Mouse (Mus musculus) heart, adult 18-20 months (tissue): ENCODE measurements around the gene Tacc2. TPM values are rescaled to one million over a fixed set of nuclear protein-coding genes. Genes with fewer than 3 reads are reported as not detected.

Source experiments
- DNase-seq, 2 experiments: peaks; one replicate each; pipeline ENCODE4 v3.0.0; 2021 to 2022; ENCODE audit warnings: mixed read lengths in 1 of 2
- total RNA-seq, 2 experiments: library from RNA; stranded (reverse); gene quantifications; 2 replicates each; pipeline ENCODE4 v1.2.3; 2021

Tacc2 gene
- total RNA-seq, 2 experiments from 2014 or later = 317 to 395 TPM

DNA sequence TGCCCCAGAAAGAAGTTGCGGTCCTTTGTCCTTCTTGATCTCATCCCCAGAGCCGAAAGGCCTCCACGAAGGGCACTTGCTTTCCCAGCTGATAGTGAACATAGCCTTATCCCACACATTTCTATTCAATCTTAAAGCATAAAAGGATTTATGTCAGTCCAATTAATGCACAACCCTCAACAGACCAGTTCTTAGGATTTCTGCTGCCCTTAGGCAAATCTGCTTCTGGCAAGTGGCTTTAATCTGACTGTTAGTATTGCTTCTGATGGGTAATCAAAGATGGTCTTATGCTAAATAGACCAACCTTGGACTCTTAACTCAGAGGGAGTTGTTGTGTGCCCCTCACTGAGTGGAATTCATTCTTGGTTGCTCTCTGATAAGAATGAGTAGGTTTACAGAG lies 40.4 kb downstream of the Tacc2 start:
- DNase-seq = no peak

DNA sequence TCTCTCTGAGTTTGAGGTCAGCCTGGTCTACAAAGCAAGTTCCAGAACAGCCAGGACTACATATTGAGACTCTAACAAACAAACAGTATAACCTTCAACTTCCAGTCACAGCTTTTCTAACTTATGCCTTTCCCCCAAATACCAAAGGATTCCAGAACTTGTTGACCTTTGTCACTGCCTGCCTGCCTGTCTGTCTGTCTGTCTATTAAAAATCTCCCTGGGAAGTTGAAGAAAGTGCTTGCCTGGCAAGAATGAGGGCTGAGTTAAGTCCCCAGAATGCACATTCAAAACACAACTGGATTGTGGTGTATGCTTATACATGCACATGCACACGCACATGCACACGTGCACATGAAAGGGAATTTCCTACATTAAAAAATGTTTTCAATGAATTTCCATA lies 43.8 kb downstream of the Tacc2 start:
- DNase-seq = no peak

DNA sequence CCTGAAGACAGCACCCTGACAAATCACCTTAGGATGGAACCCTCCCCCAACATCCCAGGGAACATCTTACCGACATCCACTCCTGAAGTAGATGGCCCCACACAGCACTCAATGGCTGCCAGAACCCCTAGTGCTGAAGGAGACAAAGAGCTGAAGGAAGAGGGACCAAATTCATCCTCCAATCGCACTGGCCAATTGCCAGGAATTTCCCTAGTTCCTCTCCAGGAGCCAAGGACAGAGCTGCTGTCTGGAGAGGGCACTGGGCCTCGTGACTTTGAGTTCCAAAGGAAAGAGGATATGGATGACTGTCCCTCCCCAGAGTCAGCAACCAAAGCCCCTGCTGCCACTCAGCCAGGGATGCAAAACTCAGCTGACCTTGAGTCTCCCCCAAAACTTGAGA lies 44.7 kb downstream of the Tacc2 start:
- peak; percentile 50 to 62 for DNase-seq

DNA sequence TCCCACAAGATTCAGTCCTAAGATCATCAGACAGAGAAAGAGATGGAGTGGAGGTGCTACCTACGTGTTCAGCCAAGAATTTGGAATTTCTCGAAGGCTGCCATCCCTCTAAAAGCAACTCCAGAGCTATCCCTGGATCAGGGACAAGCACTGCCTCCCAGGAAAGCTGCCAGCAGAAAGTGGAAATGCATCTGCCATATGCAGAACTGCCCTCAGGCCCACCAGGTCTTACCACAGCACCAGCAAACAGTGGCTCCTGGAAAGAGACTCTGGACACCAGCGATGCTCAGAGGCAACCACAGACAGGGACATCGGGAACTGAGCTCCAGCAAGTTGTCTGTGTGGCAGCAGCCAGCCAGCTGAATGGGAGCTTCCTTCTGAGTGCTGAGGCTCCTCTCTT lies 45.1 kb downstream of the Tacc2 start:
- DNase-seq = no peak

DNA sequence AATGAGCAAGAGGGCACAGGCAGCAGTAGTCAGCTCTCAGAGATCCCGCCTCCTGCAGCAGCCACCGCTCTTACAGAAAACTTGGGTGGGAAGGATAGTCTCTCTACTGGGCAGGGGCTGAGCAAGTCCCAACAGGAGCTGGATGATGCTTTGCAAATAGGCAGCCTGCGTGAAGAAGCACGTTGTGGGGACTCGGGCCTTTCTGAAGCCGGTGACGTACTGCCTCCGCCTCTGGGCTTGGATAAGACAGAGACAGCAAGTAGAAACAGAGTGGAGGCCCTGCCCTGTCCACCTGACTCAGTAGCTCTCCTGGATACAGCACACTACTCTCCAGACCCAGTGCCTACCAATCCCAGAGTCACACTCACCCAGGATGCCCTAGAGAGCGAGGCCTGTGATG lies 47.1 kb downstream of the Tacc2 start:
- DNase-seq = no peak

DNA sequence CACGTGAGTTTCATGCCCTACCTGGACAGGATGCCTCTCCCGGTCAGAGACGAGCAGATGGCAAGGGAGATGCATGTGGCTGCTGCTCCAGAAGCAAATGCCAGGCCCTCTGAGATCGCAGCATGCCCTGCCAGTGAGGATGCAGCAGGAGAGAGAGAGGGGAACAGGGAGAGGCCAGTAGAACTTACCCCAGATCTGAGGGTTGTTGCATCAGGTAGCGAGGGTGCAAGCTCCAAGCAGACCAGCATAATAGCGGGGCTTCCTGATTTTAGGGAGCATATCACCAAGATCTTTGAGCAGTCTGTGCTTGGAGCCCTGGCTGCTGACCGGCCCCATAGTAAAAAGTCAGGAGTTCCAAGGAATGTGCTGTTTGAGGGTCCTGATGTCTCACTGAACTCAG lies 48.1 kb downstream of the Tacc2 start:
- DNase-seq = no peak

DNA sequence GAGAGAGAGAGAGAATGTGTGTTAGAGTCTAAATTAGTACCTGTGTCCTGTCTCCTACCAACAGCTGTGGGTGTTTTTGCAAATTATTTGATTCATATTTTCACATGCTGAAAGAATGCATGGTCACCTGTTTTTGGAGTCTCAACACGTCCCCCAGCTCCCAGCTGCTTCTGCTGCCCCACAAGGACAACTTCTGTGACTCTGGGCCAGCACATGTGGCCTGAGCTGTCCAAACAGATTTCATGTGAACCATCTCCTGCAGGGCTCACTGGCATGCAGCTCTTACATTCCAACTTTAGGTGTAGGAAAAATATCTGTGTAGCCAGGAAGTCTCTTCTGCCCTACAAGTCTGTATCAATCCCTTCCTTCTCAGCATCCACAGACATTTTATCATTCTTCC lies 51.4 kb downstream of the Tacc2 start:
- no peak for DNase-seq

DNA sequence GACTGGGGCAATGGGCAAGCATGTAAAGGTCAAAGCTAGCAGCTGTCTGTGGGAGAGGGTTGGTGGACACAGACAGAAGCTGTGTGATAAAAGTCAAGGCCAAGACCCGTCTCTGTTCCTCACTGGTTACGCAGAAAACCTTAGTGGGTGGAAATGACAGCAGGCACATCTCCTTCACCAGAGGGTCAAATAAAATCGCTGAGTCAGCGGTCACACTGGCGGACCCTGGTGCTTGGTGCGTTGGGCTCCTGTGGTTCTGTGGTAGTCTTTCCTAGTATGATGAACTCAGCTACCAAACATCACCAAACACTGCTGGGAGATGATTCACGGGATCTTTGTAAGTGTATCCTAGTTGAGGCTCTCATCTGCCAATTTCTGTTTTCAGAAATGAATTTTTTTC lies 52.8 kb downstream of the Tacc2 start:
- no peak for DNase-seq

DNA sequence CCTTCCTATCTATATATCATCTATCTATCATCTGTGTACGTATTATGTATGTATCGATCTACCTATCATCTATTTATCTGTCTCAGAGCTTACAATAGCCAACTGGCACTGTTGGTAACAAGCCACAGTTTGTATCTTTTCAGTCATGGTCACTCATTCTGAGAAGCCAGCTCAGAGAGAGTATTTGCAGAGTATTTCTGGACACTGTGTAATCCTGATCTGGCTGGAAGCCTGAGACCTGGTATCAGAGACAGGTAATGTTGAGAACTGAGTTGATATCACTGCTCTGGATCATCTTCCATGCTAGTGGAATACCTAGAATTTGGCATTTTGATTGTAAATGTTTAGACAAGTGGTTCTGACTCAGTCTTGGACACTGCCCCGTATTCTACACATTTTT lies 53.7 kb downstream of the Tacc2 start:
- no peak for DNase-seq

DNA sequence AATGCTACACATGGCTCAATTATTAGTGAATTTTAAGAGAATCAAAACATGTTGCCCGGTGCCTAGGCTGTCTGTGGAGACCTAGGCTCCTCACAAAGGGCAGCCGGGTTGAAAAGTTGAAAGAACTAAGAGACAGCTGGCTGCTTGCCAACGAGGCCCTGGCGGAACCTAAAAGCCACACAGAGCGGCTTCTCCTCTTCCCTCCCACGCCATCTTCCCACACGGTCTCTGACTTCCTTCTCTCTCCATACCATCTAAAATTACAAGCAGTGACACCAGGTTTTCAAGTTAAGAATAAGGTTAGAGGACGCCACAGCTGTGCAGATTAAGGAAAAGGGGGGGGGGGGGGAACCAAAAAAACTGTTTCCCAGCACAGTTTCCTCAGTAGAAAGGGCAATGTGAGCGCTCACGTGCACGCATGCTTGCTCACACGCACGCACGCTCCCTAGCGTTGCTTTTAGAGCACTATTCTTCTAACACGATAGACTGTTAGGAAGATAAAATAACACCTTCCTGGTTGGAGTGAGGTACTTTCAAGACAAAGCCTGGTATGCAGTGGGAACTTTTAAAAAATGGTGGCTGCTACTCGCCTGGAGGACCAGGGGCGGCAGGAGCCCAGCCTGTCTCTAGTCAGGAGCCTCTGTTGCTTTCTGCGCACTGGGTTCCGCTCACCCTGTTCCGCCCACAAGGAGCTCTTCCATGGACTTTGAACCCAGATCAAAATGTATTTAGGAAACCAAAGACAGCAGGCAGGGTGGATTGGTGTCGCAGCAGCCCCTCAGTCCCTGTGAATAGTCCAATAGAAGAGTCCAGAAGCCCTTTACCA lies 54.5 kb downstream of the Tacc2 start:
- peak; percentile 58 to 63 for DNase-seq

DNA sequence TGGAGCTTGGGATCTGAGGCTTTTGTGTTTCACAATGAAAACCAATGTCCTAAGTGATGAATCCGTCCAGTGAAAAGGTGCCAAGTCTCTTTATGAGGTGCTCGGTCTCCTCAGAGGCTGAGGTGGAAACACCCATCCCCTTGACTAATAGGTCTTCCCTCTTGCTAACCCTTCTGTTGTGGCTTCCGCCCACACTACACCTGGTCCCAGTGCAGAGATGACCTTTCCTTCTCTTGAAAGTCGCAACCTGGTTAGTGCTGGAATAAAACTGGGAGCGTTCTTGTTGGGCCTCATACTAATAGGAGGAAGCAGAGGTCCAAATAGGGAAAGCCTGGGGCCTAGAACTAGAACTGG lies 55.1 kb downstream of the Tacc2 start:
- no peak for DNase-seq

DNA sequence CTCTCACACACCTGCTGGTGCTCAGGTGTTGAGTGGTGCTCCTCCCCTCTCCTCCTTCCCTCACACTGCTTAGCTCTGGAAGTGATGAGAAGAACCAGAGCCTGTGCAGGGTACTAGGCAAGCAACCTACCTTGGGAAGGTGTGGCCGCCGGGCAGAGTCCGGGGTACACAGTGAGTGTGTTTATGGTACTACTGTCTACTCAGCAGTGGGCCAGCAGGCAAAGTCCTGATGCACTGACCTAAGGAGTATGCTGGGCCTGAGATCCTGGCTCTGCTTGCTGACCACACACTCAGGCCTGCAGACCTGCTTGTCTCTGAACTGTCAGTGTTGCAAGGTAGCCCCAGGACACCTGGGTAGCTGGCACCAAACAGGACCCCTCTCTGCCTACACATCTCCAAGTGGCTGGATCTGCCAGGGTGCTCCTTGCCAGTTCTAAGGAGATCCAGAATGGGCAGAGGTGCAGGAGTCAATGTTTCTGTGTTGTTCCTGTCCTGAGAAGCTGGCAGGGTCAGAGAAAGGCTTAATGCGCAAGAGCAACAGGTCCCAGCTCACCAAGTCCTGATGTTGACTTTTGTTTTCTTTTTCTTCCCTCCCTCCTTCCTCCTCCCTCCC lies 57.1 kb downstream of the Tacc2 start:
- no peak for DNase-seq

DNA sequence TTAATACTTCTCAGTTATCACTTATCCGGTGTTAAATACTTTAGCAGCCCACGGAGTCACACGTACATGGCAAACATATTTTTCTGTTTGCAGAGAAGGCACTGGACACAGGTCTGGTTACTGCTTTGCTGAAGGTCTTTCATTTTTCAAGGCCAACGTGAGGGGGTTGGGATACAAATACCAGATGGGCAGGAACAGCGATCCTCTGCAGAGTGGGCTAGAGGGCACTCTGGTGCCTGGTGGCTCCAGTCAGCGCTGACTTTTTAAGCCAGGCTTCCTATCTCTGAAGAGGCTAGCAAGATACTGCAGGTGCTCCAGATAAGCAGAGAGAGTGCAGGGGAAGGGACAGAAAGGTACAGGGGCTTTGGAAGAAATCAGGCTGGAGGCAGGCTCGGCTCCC lies 58.0 kb downstream of the Tacc2 start:
- no peak for DNase-seq

DNA sequence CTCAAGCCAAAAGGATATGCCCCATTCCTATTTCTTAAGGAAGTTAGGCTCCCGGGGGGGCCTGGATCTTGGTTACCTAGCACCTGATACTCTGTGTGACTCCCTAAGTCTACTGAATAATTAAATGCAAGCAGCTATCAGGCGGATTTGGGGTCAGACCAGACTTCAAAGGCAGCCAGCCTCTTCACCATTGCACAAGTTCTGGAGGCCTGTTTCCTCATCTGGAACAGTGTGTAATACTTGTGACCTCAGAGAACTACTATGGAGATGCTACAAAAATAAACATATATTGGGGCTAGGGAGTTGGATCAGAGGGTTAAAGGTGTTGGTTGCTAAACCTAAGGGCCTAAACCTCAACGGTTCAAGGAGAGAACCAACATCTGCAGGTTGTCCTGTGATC lies 59.0 kb downstream of the Tacc2 start:
- DNase-seq = no peak

DNA sequence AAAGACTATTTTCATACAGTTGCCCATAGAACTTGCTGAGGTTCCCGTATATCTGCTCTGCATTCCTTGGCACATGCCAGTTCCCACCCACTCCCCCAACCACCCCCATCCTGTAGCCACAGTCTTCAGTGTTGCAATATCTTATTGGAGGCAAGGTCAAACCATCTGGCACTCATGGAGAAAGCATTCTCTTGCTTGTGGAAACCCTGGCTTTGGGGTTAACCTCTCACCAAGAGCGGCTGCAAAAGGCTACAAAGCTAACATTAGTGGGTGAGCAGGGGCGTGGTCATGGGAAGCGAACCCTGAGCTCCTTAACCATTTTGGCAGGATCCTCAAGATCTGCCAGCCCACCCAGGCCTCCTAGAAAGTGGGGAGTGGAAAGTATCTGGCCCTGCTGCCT lies 59.7 kb downstream of the Tacc2 start:
- DNase-seq = no peak

DNA sequence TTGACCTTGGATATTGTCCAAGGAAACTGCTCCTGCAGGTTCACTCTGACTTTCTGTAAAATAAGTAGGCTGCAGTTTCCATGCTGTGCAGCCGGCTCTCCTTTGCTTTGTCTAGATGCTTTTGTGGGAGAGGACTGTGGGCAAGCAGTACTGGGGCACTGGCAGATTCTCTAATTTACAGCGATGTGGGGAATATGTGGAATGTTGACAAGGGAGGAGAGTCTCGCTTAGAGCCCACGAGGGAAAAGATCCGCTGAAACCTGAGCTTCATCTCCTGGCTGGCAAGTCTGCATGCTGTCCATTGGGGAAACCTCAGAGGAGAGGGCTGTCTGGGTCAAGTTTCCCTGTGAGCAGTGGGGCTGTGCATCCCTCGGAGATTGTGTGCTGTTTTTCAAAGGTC lies 60.6 kb downstream of the Tacc2 start:
- DNase-seq = no peak

DNA sequence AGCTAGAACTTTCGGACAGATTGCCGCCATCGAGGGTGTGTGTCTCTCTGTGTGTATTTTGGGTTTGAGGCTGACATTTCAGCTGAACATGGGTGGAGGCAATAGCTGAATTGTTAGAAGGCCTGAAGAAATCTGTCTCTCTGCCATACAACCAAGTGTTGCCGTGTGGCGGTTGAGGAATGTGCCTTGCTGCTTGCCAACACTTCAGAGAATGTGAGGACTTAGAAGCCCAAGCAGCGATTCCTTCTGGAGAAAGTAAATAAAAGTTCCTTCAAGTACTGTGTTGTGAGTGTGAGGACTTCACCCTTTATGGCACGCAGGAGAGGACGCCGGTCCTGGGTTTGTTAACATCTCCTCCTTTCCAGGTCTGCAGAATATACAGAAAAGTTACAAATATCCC lies 63.4 kb downstream of the Tacc2 start:
- DNase-seq = no peak

DNA sequence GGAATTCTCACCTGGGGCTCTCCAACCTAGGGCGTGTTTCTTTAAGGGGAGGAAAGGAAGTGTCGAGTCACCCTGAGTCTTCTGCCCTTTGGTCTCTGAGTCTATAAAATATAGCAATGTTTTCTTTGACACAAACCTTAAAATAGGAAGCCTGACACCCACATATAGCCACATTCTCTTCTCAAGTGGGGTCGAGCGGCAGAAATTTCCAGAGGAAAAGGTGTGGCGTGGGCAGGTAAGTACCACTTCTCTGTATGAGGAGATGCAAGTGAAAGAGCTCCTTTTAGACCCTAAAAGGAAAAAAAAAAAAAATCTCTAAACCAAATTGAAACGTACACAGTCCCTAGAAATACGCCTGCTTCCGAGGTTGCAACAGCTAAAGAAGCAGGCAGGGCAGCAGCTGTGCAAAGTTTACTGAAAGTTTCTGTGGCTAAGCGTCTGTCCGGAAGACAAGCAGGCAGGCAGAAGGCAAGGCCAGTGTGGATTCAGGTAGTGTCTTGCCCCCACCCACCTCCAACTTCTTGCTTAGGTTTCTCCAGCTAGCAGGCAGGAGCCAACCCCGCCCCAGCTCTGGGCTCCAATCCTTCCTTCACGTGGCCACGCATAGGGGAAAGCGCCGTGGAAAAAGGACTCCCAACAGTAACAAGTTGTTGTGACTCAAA lies 68.2 kb downstream of the Tacc2 start:
- no peak for DNase-seq

DNA sequence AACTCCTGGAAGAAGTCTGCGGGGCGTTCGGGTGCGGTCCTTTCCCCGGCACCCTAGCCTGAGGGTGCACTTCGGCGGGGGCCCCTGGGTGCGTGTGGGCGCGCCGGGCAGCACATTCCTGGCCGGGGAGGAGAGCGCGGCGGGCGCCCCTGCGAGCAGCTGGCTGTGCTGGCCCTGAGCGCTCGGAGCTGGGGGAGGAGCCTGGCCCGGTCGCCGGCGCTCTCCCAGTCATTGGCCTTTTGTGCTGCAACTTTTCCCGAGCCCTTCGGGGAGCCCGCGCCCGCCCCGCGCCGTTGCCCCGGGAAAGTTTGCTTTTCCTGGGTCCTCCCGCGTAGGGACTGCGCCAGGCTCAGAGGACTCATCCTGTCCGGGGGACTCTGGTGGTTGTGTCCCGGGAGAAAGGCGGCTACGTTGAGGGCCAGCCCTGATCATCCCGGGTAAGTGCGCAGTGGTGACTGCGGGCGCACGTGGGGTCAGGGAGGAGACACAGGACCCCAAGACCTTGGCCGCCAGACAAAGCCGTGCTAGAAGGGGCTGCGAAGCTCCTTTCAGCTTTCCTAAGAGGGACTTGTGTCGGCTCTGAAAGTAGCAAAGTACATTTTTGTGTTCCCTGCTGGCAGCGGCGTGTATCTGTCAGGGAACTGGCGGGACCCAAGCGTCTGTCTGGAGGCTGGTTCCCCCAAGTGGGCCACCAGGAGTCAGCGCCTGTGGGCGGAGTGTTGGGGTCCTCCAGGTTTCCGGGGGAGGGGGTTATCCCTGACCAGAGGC lies 68.9 kb downstream of the Tacc2 start:
- DNase-seq = peak; percentile 90

DNA sequence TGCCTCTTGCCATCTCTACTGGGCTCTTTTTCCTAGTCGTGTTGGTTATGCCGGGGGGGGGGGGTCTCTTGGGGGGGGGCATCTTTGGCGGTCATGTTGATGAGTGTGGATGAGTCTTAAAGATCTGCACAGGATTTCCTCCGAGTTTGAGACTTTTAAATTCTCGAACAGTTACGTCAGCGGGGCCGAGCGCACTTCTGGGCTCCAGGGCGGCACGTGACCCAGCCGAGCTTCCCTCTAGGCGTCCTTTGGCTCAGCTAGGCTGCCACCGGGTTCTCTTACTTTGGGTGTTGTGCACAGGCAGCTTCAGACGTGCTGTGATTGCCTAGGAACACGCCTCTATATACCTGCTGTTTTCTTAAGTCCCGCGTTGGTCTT lies 69.5 kb downstream of the Tacc2 start:
- DNase-seq = peak; percentile 88 to 93

DNA sequence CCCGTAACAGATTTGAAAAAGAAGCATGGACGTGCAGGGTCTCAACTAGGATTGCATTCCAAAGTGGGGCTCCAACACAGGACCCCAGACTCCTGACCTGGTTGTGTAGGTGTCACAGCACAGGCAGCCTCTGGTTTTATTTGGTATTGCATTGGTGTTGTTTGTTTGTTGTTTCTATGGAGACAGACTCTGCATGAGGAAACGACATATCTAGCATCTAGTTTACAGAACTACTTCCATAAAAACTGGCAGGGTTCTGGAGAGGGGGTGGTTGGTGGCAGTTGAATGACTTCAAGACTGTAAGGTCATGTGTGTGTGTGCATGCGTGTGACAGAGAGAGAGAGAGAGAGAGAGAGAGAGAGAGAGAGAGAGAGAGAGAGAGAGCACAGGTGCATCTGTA lies 70.8 kb downstream of the Tacc2 start:
- no peak for DNase-seq

DNA sequence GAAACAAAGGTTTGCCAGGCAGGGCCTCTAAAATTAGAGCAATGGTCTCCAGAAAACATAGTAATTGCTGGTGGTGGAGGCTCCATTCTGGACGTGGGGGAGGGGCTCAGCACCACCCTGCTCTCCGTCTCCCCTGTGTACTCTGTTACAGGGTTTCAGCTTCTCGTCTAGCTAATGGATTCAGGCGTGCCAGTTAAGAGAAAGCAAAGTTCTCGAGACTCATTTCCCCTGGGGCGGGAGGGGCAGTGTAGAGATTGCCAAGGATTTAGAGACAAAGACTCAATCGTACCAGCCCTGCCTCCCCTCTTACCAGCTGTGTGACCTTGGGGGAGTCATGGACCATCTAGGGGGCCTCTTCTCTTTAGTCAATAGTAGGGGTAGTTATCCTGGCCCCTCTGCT lies 72.0 kb downstream of the Tacc2 start:
- peak; percentile 57 to 65 for DNase-seq

DNA sequence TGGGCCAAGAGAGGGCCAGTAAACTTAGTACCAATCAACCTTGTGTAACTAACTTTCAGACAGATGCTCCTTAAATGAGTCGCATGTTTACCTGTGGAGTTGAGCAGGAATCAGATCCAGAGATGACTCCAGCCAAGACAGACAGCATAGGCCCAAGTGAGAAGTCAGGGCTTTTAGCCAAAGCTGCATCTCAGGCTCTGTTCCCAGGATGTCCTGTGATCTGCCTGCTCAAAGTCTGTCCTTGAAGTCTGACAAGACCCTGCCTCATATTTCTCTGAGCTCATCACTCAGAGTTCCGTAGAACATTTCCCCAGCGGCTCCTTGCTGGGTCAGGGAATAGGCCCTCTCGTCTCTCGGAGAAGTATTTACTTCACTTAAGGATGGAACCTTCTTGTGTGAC lies 73.4 kb downstream of the Tacc2 start:
- no peak for DNase-seq
